Mouse (Mus musculus): ENCODE measurements at regions not wholly inside any gene's neighbourhood (a gene's known extent, or its start where the extent isn't known, plus 50 kb on each side); places are given as distances from the start of the nearest gene placed in this dataset.

DNA sequence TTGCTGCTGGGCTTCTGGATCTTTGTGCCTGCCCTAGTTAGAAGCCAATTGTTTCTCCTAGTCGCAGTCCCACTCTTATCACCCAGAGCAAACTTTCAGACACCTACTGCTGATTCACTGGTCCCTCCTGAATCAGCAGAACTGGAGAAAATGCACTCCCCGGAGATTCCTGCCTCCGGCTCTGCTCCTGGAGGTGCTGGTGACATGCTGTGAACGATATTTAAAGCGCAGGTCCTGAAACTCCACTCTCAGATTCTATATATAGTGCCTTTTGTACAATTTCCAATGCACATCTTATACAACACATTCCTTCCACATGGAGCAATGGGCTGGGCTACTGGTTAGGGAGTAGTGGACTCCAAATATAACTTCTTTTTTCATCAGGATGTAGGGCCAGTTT, 64.0 kb upstream of the Ntm start:
- TF ChIP-seq EP300 (IDR thresholded peaks at IDR 0.05; ENCODE audit: low read depth) (no peak), CTCF (IDR thresholded peaks at IDR 0.05; ENCODE audit: low read depth) (no peak)
